Mouse (Mus musculus) MEL (cell line): Measurements from ENCODE around the gene Bag6. TPM values are rescaled to one million over a fixed set of nuclear protein-coding genes. Genes with fewer than 3 reads are reported as not detected.

ENCODE experiments used
- DNase-seq: peaks from one replicate; pipeline ENCODE4 v3.0.0; 2011; ENCODE audit warnings: low read depth, low spot score
- H3K27ac ChIP-seq: 2 replicates; pipeline ENCODE4 v1.5.1; 2012; ENCODE audit warnings: low read depth, mild to moderate bottlenecking, control low read depth, low read length, moderate library complexity; ENCODE audit not compliant: control insufficient read depth
- H3K27me3 ChIP-seq, 2 experiments: fragments of 150-350 bp in 1 of 2; sonication (generic) in 1 of 2; 2 replicates each; pipeline ENCODE4 v1.6.1; 2012; ENCODE audit warnings: low read length in 2 of 2, mild to moderate bottlenecking in 2 of 2, improper control_type of control experiment in 1 of 2, moderate library complexity in 1 of 2; ENCODE audit not compliant: insufficient read depth in 2 of 2, control insufficient read depth in 1 of 2
- H3K36me3 ChIP-seq, 2 experiments: 2 replicates each; pipeline ENCODE4 v1.6.1; 2012 to 2014; ENCODE audit warnings: low read length in 2 of 2, improper control_type of control experiment in 1 of 2, inconsistent platforms in 1 of 2, mild to moderate bottlenecking in 1 of 2; ENCODE audit not compliant: insufficient read depth in 2 of 2, control insufficient read depth in 1 of 2
- H3K4me1 ChIP-seq, 2 experiments: fragments of 150-350 bp in 1 of 2; sonication (generic) in 1 of 2; 2 replicates each; pipeline ENCODE4 v1.6.1; 2012; ENCODE audit warnings: low read length in 2 of 2, improper control_type of control experiment in 1 of 2, mild to moderate bottlenecking in 1 of 2; ENCODE audit not compliant: insufficient read depth in 2 of 2, control insufficient read depth in 1 of 2
- H3K4me3 ChIP-seq, 2 experiments: fragments of 150-350 bp in 1 of 2; sonication (generic) in 1 of 2; 2 replicates each; pipeline ENCODE4 v1.5.1; 2012; ENCODE audit warnings: low read depth in 2 of 2, low read length in 2 of 2, mild to moderate bottlenecking in 2 of 2, moderate library complexity in 2 of 2, control low read depth in 1 of 2, improper control_type of control experiment in 1 of 2; ENCODE audit not compliant: control insufficient read depth in 1 of 2, insufficient read depth in 1 of 2
- H3K79me2 ChIP-seq: 2 replicates; pipeline ENCODE4 v1.6.1; 2012; ENCODE audit warnings: mild to moderate bottlenecking, low read length, moderate library complexity; ENCODE audit not compliant: control insufficient read depth, poor library complexity, insufficient read depth
- H3K9ac ChIP-seq: 2 replicates; pipeline ENCODE4 v1.6.1; 2012; ENCODE audit warnings: low read depth, mild to moderate bottlenecking, control low read depth, low read length, moderate library complexity; ENCODE audit not compliant: control insufficient read depth, poor library complexity, severe bottlenecking
- H3K9me3 ChIP-seq: fragments of 150-350 bp; sonication (generic); replicated peaks from 2 replicates; pipeline ENCODE4 v1.6.1; 2012; ENCODE audit warnings: mild to moderate bottlenecking, low read length, improper control_type of control experiment, moderate library complexity; ENCODE audit not compliant: insufficient read depth
- CHD2 ChIP-seq: IDR thresholded peaks from 2 replicates; pipeline ENCODE4 v1.6.1; 2011; ENCODE audit warnings: low read length, improper control_type of control experiment
- E2F4 ChIP-seq: IDR thresholded peaks from 2 replicates; pipeline ENCODE4 v1.6.1; 2011; ENCODE audit warnings: low read depth, low read length, improper control_type of control experiment, borderline replicate concordance
- ETS1 ChIP-seq: IDR thresholded peaks from 2 replicates; pipeline ENCODE4 v1.6.1; 2012; ENCODE audit warnings: low read depth, mild to moderate bottlenecking, inconsistent platforms, low read length, improper control_type of control experiment, moderate library complexity
- MAX ChIP-seq: IDR thresholded peaks from 2 replicates; pipeline ENCODE4 v1.6.1; 2011; ENCODE audit warnings: low read length, improper control_type of control experiment
- MEF2A ChIP-seq: IDR thresholded peaks from 2 replicates; pipeline ENCODE4 v1.6.1; 2014; ENCODE audit warnings: low read depth, mild to moderate bottlenecking, inconsistent platforms, low read length, improper control_type of control experiment; ENCODE audit not compliant: poor library complexity, insufficient replicate concordance, severe bottlenecking; ENCODE audit errors: extremely low read depth
- MXI1 ChIP-seq: IDR thresholded peaks from 2 replicates; pipeline ENCODE4 v1.6.1; 2011; ENCODE audit warnings: mild to moderate bottlenecking, low read depth, low read length, improper control_type of control experiment
- MYB ChIP-seq: IDR thresholded peaks from 2 replicates; pipeline ENCODE4 v1.6.1; 2011; ENCODE audit warnings: mild to moderate bottlenecking, low read depth, low read length, improper control_type of control experiment
- POLR2A ChIP-seq, 2 experiments: IDR thresholded peaks; 2 replicates each; pipeline ENCODE4 v1.6.1; 2011 to 2012; ENCODE audit warnings: low read length in 2 of 2, mild to moderate bottlenecking in 2 of 2, control low read depth in 1 of 2, improper control_type of control experiment in 1 of 2, low read depth in 1 of 2, moderate library complexity in 1 of 2; ENCODE audit not compliant: control insufficient read depth in 1 of 2, insufficient read depth in 1 of 2, poor library complexity in 1 of 2
- POLR2AphosphoS2 ChIP-seq: IDR thresholded peaks from 2 replicates; pipeline ENCODE4 v1.6.1; 2011; ENCODE audit warnings: low read length, improper control_type of control experiment
- POLR2AphosphoS5 ChIP-seq: IDR thresholded peaks from 2 replicates; pipeline ENCODE4 v1.6.1; 2012; ENCODE audit warnings: low read depth, borderline replicate concordance, mild to moderate bottlenecking, inconsistent platforms, low read length, moderate library complexity, mixed read lengths
- SIN3A ChIP-seq: IDR thresholded peaks from 2 replicates; pipeline ENCODE4 v1.6.1; 2012; ENCODE audit warnings: low read length, improper control_type of control experiment, inconsistent platforms
- SMC3 ChIP-seq: IDR thresholded peaks from 2 replicates; pipeline ENCODE4 v1.6.1; 2011; ENCODE audit warnings: low read depth, low read length, improper control_type of control experiment
- TBP ChIP-seq: IDR thresholded peaks from 2 replicates; pipeline ENCODE4 v1.8.0; 2011; ENCODE audit warnings: low read depth, low read length, improper control_type of control experiment
- ZMIZ1 ChIP-seq: IDR thresholded peaks from 2 replicates; pipeline ENCODE4 v1.6.1; 2012; ENCODE audit warnings: low read depth, mild to moderate bottlenecking, inconsistent platforms, low read length, improper control_type of control experiment, moderate library complexity
- polyA plus RNA-seq, 2 experiments: library from polyadenylated mRNA; stranded (reverse) in 1 of 2; unstranded in 1 of 2; fragments of >175 nt in 1 of 2; fragments of >200 nt in 1 of 2; gene quantifications; 2 replicates each; pipeline versions ENCODE4 v1.2.1 to v1.2.4; 2012; ENCODE audit warnings: low replicate concordance in 2 of 2, low read depth in 1 of 2; ENCODE audit not compliant: insufficient read length in 2 of 2, insufficient read depth in 1 of 2, missing spikeins in 1 of 2
- total RNA-seq: library from RNA; depleted of rRNA; stranded (reverse); fragments of 300-350 nt; gene quantifications from 2 replicates; pipeline ENCODE4 v1.2.3, GENCODE M21; 2012

Gene Bag6
- total and polyA plus RNA-seq, 3 experiments: 102 to 283 TPM; not detected in 1

- Histone ChIP-seq H3K4me1 (no peaks in the 10 kb centered on the region), H3K36me3 (peaks cover 7 to 21% of the 10 kb centered on the region in 2 experiments)
- no peak for TF ChIP-seq POLR2A (IDR thresholded peaks at IDR 0.05; ENCODE audit: control insufficient read depth in 1 of 2, insufficient read depth in 1 of 2, low read depth in 1 of 2, low read length in 2 of 2, poor library complexity in 1 of 2)
- no peak for TF ChIP-seq ETS1
- TF ChIP-seq CHD2: no peak
- TF ChIP-seq POLR2AphosphoS5: no peak
- TF ChIP-seq POLR2AphosphoS2: no peak
- no peak for TF ChIP-seq MXI1
- no peak for TF ChIP-seq MAX
- no peak for TF ChIP-seq E2F4
- TF ChIP-seq SIN3A: no peak
- no peak for TF ChIP-seq SMC3
- no peak for TF ChIP-seq MEF2A
- no peak for TF ChIP-seq ZMIZ1
- no peak for TF ChIP-seq TBP
Observed at GRCm38 (mm10) chr17:35153931-35154330, 19.0 kb downstream of the Bag6 start.

GRCm38 (mm10) chr17:35154616-35155015 is 19.6 kb downstream of the Bag6 start:
- Histone ChIP-seq H3K4me1 (no peaks in the 10 kb centered on the region), H3K36me3 (peaks cover 7 to 26% of the 10 kb centered on the region in 2 experiments), H3K4me3 (no peak overlapping the region), H3K79me2 (peaks cover 26% of the 10 kb centered on the region), H3K9me3 (no peaks in the 10 kb centered on the region), H3K9ac (no peak overlapping the region), H3K27ac (no peak overlapping the region), H3K27me3 (no peaks in the 10 kb centered on the region)
- peak in 1 of 2 experiments; percentile 28; a peak in 1 of 4 replicates for TF ChIP-seq POLR2A (IDR thresholded peaks at IDR 0.05; ENCODE audit: control insufficient read depth in 1 of 2, insufficient read depth in 1 of 2, low read depth in 1 of 2, low read length in 2 of 2, poor library complexity in 1 of 2)
- no peak for TF ChIP-seq MAX
- TF ChIP-seq MYB: no peak
- TF ChIP-seq MEF2A: no peak
- DNase-seq: no peak

More at GRCm38 (mm10) chr17:35153931-35154330, 19.0 kb downstream of the Bag6 start:
- H3K27me3 ChIP-seq: no peaks in the 10 kb centered on the region
- no peak overlapping the region for H3K9ac ChIP-seq
- no peak overlapping the region for H3K4me3 ChIP-seq
- H3K9me3 ChIP-seq: no peaks in the 10 kb centered on the region
- no peak overlapping the region for H3K27ac ChIP-seq
- no peak for DNase-seq
- peaks cover 23% of the 10 kb centered on the region for H3K79me2 ChIP-seq

GRCm38 (mm10) chr17:35155451-35155850 is 20.5 kb downstream of the Bag6 start:
- H3K27me3 ChIP-seq: no peaks in the 10 kb centered on the region
- H3K79me2 ChIP-seq: peaks cover 33% of the 10 kb centered on the region
- H3K4me3 ChIP-seq: no peak overlapping the region
- no peaks in the 10 kb centered on the region for H3K9me3 ChIP-seq
- H3K27ac ChIP-seq: no peak overlapping the region
- H3K4me1 ChIP-seq: no peaks in the 10 kb centered on the region
- no peak for DNase-seq
- H3K36me3 ChIP-seq: peaks cover 6 to 32% of the 10 kb centered on the region in 2 experiments
- TF ChIP-seq POLR2AphosphoS2 (0 out of 2 replicates have a peak, but pooled peaks have one; percentile 3), POLR2A (IDR thresholded peaks at IDR 0.05; ENCODE audit: control insufficient read depth in 1 of 2, insufficient read depth in 1 of 2, low read depth in 1 of 2, low read length in 2 of 2, poor library complexity in 1 of 2) (no peak)
- H3K9ac ChIP-seq: no peak overlapping the region
